Mouse (Mus musculus): ENCODE data around the gene Hoxd13. TPM values are rescaled to one million over a fixed set of nuclear protein-coding genes. Genes with fewer than 3 reads are reported as not detected.

Hoxd13 gene
- polyA plus RNA-seq, 1 experiment from 2014 or later: not detected

DNA sequence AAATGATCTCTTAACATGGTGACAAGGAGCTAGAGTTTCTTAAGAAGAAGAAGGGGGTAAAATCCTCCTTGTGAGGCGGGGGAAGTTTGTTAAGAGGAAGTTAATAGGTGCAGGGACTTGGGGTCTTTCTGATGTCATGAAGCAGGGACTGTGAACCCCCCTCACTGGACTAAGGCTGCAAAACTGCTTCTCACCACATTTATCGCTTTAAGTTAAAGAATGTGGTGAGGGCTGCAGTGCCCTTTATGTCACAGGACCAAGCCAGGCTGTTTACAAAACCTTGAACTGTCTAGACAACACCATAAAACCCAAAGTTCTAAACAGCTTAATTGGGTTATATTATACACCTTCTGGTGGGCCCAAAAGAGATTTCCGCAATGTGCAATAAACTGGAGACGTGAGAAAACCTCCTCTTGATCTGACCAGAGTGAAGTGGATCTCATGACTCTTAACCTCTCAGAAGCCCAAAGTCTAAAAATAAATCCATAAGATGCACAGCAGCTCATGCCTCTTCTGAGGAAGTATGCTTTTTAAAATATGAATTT, 17.0 kb downstream of the Hoxd13 start:
- 14% methylated on average over 4 of the region's 4 CpGs for WGBS
- Histone ChIP-seq H3K27me3 (ENCODE audit: control insufficient read depth, insufficient read depth, low read depth, low read length) (peaks cover 94% of the 10 kb centered on the region), H3K4me1 (replicated peaks; ENCODE audit: control insufficient read depth, insufficient read depth, low read length) (peaks cover 10% of the 10 kb centered on the region; the same call in 1 of the 2 replicates), H3K9ac (ENCODE audit: low read length) (no peak overlapping the region), H3K36me3 (ENCODE audit: control insufficient read depth, insufficient read depth, low read length) (no peaks in the 10 kb centered on the region), H3K27ac (ENCODE audit: low read length) (no peak overlapping the region), H3K4me3 (ENCODE audit: low read length) (no peak overlapping the region), H3K9me3 (ENCODE audit: control insufficient read depth, low read length) (no peaks in the 10 kb centered on the region), H3K4me2 (ENCODE audit: low read depth, low read length) (no peak overlapping the region)
- ATAC-seq (ENCODE audit: low read depth): no peak

- no peak for ATAC-seq (ENCODE audit: low read depth)
- H3K9me3 ChIP-seq (ENCODE audit: control insufficient read depth, low read length): no peaks in the 10 kb centered on the region
- WGBS: 7% methylated on average over 17 of the region's 17 CpGs
- no peaks in the 10 kb centered on the region for H3K36me3 ChIP-seq (ENCODE audit: control insufficient read depth, insufficient read depth, low read length)
- no peak overlapping the region for H3K27ac ChIP-seq (ENCODE audit: low read length)
- H3K27me3 ChIP-seq (ENCODE audit: control insufficient read depth, insufficient read depth, low read depth, low read length): peaks cover 87% of the 10 kb centered on the region
- no peak overlapping the region for H3K9ac ChIP-seq (ENCODE audit: low read length)
- no peak overlapping the region for H3K4me2 ChIP-seq (ENCODE audit: low read depth, low read length)
- H3K4me1 ChIP-seq (replicated peaks; ENCODE audit: control insufficient read depth, insufficient read depth, low read length): peaks cover 10% of the 10 kb centered on the region; the same call in 1 of the 2 replicates
- H3K4me3 ChIP-seq (ENCODE audit: low read length): no peak overlapping the region
These were observed 18.3 kb downstream of the Hoxd13 start for GRCm38 (mm10) chr2:74686301-74686987.

GRCm38 (mm10) chr2:74686988-74687697, 19.0 kb downstream of the Hoxd13 start:
- no peaks in the 10 kb centered on the region for H3K36me3 ChIP-seq (ENCODE audit: control insufficient read depth, insufficient read depth, low read length)
- H3K4me1 ChIP-seq (replicated peaks; ENCODE audit: control insufficient read depth, insufficient read depth, low read length): peaks cover 6% of the 10 kb centered on the region; the same call in 1 of the 2 replicates
- H3K9me3 ChIP-seq (ENCODE audit: control insufficient read depth, low read length): no peaks in the 10 kb centered on the region
- WGBS: 1% methylated on average over 27 of the region's 27 CpGs
- H3K27ac ChIP-seq (ENCODE audit: low read length): no peak overlapping the region
- ATAC-seq (ENCODE audit: low read depth): no peak
- H3K4me2 ChIP-seq (ENCODE audit: low read depth, low read length): no peak overlapping the region
- no peak overlapping the region for H3K4me3 ChIP-seq (ENCODE audit: low read length)
- H3K27me3 ChIP-seq (ENCODE audit: control insufficient read depth, insufficient read depth, low read depth, low read length): peaks cover 87% of the 10 kb centered on the region
- H3K9ac ChIP-seq (ENCODE audit: low read length): no peak overlapping the region

GRCm38 (mm10) chr2:74687698-74688555, 19.8 kb downstream of the Hoxd13 start:
- Histone ChIP-seq H3K36me3 (ENCODE audit: control insufficient read depth, insufficient read depth, low read length) (no peaks in the 10 kb centered on the region), H3K4me2 (ENCODE audit: low read depth, low read length) (no peak overlapping the region), H3K9me3 (ENCODE audit: control insufficient read depth, low read length) (no peaks in the 10 kb centered on the region), H3K27ac (ENCODE audit: low read length) (no peak overlapping the region), H3K4me1 (replicated peaks; ENCODE audit: control insufficient read depth, insufficient read depth, low read length) (no peaks in the 10 kb centered on the region), H3K9ac (ENCODE audit: low read length) (no peak overlapping the region), H3K27me3 (ENCODE audit: control insufficient read depth, insufficient read depth, low read depth, low read length) (peaks cover 87% of the 10 kb centered on the region), H3K4me3 (ENCODE audit: low read length) (no peak overlapping the region)
- whole genome bisulfite sequencing: 1% methylated on average over 31 of the region's 31 CpGs
- ATAC-seq (ENCODE audit: low read depth): no peak

GRCm38 (mm10) chr2:74688795-74689573, 20.9 kb downstream of the Hoxd13 start:
- no peak for ATAC-seq (ENCODE audit: low read depth)
- Histone ChIP-seq H3K27me3 (ENCODE audit: control insufficient read depth, insufficient read depth, low read depth, low read length) (peaks cover 87% of the 10 kb centered on the region), H3K9ac (ENCODE audit: low read length) (no peak overlapping the region), H3K4me3 (ENCODE audit: low read length) (no peak overlapping the region), H3K27ac (ENCODE audit: low read length) (no peak overlapping the region), H3K36me3 (ENCODE audit: control insufficient read depth, insufficient read depth, low read length) (no peaks in the 10 kb centered on the region), H3K4me1 (replicated peaks; ENCODE audit: control insufficient read depth, insufficient read depth, low read length) (no peaks in the 10 kb centered on the region), H3K9me3 (ENCODE audit: control insufficient read depth, low read length) (no peaks in the 10 kb centered on the region), H3K4me2 (ENCODE audit: low read depth, low read length) (no peak overlapping the region)
- 4% methylated on average over 12 of the region's 12 CpGs for WGBS

DNA sequence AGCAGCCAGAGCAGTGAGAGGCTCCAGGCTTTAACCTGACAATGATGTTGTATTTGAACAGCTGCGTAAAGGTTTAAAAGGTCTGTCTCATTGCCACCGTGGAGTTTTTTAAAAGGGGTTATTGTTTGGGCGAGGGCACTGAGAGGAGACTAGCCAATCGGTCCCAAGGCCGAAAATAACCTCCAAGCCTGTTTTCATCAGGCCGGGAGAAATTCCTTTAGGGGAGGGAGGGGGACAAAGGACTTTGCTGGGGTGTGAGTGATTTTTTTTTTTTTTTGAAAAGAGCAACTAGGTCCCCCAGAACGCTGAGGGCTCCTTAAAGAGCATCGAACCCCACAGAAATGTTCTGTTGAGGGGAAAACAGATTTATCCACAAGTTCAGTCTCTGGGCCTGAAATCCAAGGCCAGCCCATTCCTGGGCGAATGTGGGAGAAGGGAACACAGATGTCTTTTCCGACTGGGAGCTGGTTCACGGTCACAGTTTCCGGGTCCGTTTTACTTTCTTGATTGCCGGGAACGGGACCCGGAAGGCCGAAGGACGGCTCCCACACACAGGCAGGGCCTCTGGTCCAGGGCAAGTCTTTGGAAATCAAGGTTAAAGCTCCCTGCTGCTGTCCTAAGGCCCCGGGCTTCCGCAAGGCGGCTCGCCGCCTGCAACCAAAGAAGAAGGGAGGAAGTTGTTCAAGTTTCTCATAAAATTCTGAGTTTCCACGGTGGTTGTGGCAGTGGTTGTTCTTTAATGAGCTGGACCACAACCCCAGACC, 21.6 kb downstream of the Hoxd13 start:
- no peak for ATAC-seq (ENCODE audit: low read depth)
- no peak overlapping the region for H3K9ac ChIP-seq (ENCODE audit: low read length)
- no peaks in the 10 kb centered on the region for H3K9me3 ChIP-seq (ENCODE audit: control insufficient read depth, low read length)
- H3K4me2 ChIP-seq (ENCODE audit: low read depth, low read length): no peak overlapping the region
- no peaks in the 10 kb centered on the region for H3K4me1 ChIP-seq (replicated peaks; ENCODE audit: control insufficient read depth, insufficient read depth, low read length)
- H3K27ac ChIP-seq (ENCODE audit: low read length): no peak overlapping the region
- under 1% methylated on average over 24 of the region's 24 CpGs for WGBS
- H3K36me3 ChIP-seq (ENCODE audit: control insufficient read depth, insufficient read depth, low read length): no peaks in the 10 kb centered on the region
- H3K27me3 ChIP-seq (ENCODE audit: control insufficient read depth, insufficient read depth, low read depth, low read length): peaks cover 87% of the 10 kb centered on the region
- no peak overlapping the region for H3K4me3 ChIP-seq (ENCODE audit: low read length)

DNA sequence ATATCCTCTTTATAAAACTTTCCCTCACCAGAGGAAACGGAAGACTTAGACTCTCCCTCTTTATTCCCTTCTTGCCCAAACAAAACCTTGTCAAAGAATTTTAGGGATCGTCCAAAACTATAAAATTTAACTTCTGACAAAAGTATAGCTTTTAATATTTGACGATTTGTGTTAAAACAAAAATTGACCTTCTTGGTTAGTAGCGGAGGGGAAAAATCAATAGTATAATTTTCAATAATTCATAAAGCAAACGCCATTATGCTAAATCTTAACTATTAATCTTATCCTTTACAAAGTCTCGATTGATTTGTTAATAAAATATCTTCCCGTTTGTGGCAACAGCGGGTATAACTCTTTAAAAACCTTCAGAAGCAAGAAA, 22.2 kb downstream of the Hoxd13 start:
- Histone ChIP-seq H3K36me3 (ENCODE audit: control insufficient read depth, insufficient read depth, low read length) (no peaks in the 10 kb centered on the region), H3K9me3 (ENCODE audit: control insufficient read depth, low read length) (no peaks in the 10 kb centered on the region), H3K4me2 (ENCODE audit: low read depth, low read length) (no peak overlapping the region), H3K4me3 (ENCODE audit: low read length) (no peak overlapping the region), H3K27ac (ENCODE audit: low read length) (no peak overlapping the region), H3K4me1 (replicated peaks; ENCODE audit: control insufficient read depth, insufficient read depth, low read length) (no peaks in the 10 kb centered on the region), H3K9ac (ENCODE audit: low read length) (no peak overlapping the region), H3K27me3 (ENCODE audit: control insufficient read depth, insufficient read depth, low read depth, low read length) (peaks cover 87% of the 10 kb centered on the region)
- 8% methylated on average over 8 of the region's 8 CpGs for WGBS
- ATAC-seq (ENCODE audit: low read depth): no peak

Data from lung, embryonic 16.5 days (tissue).